Mouse (Mus musculus): Measurements from ENCODE around the gene Shisa5. TPM values are rescaled to one million over a fixed set of nuclear protein-coding genes. Genes with fewer than 3 reads are reported as not detected.
A peak's percentile ranks its signal among the peaks of the same experiment; 100 is the strongest.

The Shisa5 gene
- polyA plus RNA-seq, 1 experiment from 2014 or later = 42.0 TPM

- Histone ChIP-seq H3K27ac (replicated peaks) (0 out of 2 replicates have a peak overlapping the region, but pooled peaks have one; percentile 86), H3K4me1 (peaks cover 37% of the 10 kb centered on the region), H3K4me3 (no peak overlapping the region), H3K9me3 (no peaks in the 10 kb centered on the region), H3K27me3 (replicated peaks; ENCODE audit: low read depth, poor library complexity, severe bottlenecking) (no peaks in the 10 kb centered on the region), H3K36me3 (replicated peaks) (peaks cover 67% of the 10 kb centered on the region)
- no peak for DNase-seq (ENCODE audit: low spot score)
- WGBS = 94% methylated on average over 19 of the region's 19 CpGs
Observed at GRCm38 (mm10) chr9:109058006-109058765, 19.8 kb downstream of the Shisa5 start.

GRCm38 (mm10) chr9:109059136-109059903 is 21.0 kb downstream of the Shisa5 start, which contains the start of gene Trex1:
TSS of gene Trex1 (minus strand) at chr9:109059734.
- peaks cover 78% of the 10 kb centered on the region for H3K36me3 ChIP-seq (replicated peaks)

GRCm38 (mm10) chr9:109060184-109060897 is 22.0 kb downstream of the Shisa5 start:
- no peak overlapping the region for H3K4me3 ChIP-seq
- H3K36me3 ChIP-seq (replicated peaks) = peaks cover 88% of the 10 kb centered on the region
- no peaks in the 10 kb centered on the region for H3K9me3 ChIP-seq
- H3K27ac ChIP-seq (replicated peaks) = peak overlapping the region; percentile 86; the same call in 1 of the 2 replicates
- DNase-seq (ENCODE audit: low spot score) = no peak
- 89% methylated on average over 16 of the region's 16 CpGs for WGBS
- peaks cover 20% of the 10 kb centered on the region for H3K4me1 ChIP-seq
- H3K27me3 ChIP-seq (replicated peaks; ENCODE audit: low read depth, poor library complexity, severe bottlenecking) = no peaks in the 10 kb centered on the region

More at GRCm38 (mm10) chr9:109059136-109059903, 21.0 kb downstream of the Shisa5 start, which contains the start of gene Trex1:
- H3K27ac ChIP-seq (replicated peaks) = peak within 1 kb of the TSS; percentile 86
- 27% methylated on average over 15 of the region's 15 CpGs for WGBS
- no peaks in the 10 kb centered on the region for H3K9me3 ChIP-seq
- H3K4me1 ChIP-seq = peaks cover 30% of the 10 kb centered on the region
- no peaks in the 10 kb centered on the region for H3K27me3 ChIP-seq (replicated peaks; ENCODE audit: low read depth, poor library complexity, severe bottlenecking)
- peak; percentile 87 for DNase-seq (ENCODE audit: low spot score)
- peak within 1 kb of the TSS; percentile 48 for H3K4me3 ChIP-seq

GRCm38 (mm10) chr9:109060898-109061295 is 22.5 kb downstream of the Shisa5 start:
- H3K27me3 ChIP-seq (replicated peaks; ENCODE audit: low read depth, poor library complexity, severe bottlenecking) = no peaks in the 10 kb centered on the region
- H3K4me1 ChIP-seq = peaks cover 18% of the 10 kb centered on the region
- no peak overlapping the region for H3K4me3 ChIP-seq
- DNase-seq (ENCODE audit: low spot score) = no peak
- no peak overlapping the region for H3K27ac ChIP-seq (replicated peaks)
- H3K36me3 ChIP-seq (replicated peaks) = peaks cover 93% of the 10 kb centered on the region
- WGBS = 93% methylated on average over 5 of the region's 5 CpGs
- no peaks in the 10 kb centered on the region for H3K9me3 ChIP-seq

GRCm38 (mm10) chr9:109068095-109068735 is 29.9 kb downstream of the Shisa5 start:
- Histone ChIP-seq H3K36me3 (replicated peaks) (peaks cover 90% of the 10 kb centered on the region), H3K27ac (replicated peaks) (no peak overlapping the region), H3K4me1 (peaks cover 14% of the 10 kb centered on the region), H3K27me3 (replicated peaks; ENCODE audit: low read depth, poor library complexity, severe bottlenecking) (no peaks in the 10 kb centered on the region), H3K9me3 (no peaks in the 10 kb centered on the region), H3K4me3 (no peak overlapping the region)
- no peak for DNase-seq (ENCODE audit: low spot score)
- 95% methylated on average over 3 of the region's 3 CpGs for WGBS

- DNase-seq (ENCODE audit: low spot score) = peak; percentile 94
- Histone ChIP-seq H3K4me3 (peak within 1 kb of the TSS; percentile 71), H3K4me1 (peaks cover 24% of the 10 kb centered on the region), H3K36me3 (replicated peaks) (peaks cover 45% of the 10 kb centered on the region), H3K27ac (replicated peaks) (peak within 1 kb of the TSS; percentile 89), H3K27me3 (replicated peaks; ENCODE audit: low read depth, poor library complexity, severe bottlenecking) (no peaks in the 10 kb centered on the region), H3K9me3 (no peaks in the 10 kb centered on the region)
- under 1% methylated on average over 57 of the region's 57 CpGs for WGBS
Observed at GRCm38 (mm10) chr9:109073661-109074573, 35.6 kb downstream of the Shisa5 start, which contains the start of gene Atrip. TSS of gene Atrip (minus strand) at chr9:109074124.

GRCm38 (mm10) chr9:109080516-109080915 is 42.2 kb downstream of the Shisa5 start:
- H3K27me3 ChIP-seq (replicated peaks; ENCODE audit: low read depth, poor library complexity, severe bottlenecking) = no peaks in the 10 kb centered on the region
- no peaks in the 10 kb centered on the region for H3K9me3 ChIP-seq
- peaks cover 35% of the 10 kb centered on the region for H3K36me3 ChIP-seq (replicated peaks)
- DNase-seq (ENCODE audit: low spot score) = no peak
- WGBS = 95% methylated on average over 3 of the region's 3 CpGs
- no peak overlapping the region for H3K27ac ChIP-seq (replicated peaks)
- peak overlapping the region; percentile 87; the same call in 1 of the 2 replicates for H3K4me3 ChIP-seq
- H3K4me1 ChIP-seq = peaks cover 20% of the 10 kb centered on the region

- WGBS = 8% methylated on average over 11 of the region's 11 CpGs
- DNase-seq (ENCODE audit: low spot score) = no peak
- H3K4me1 ChIP-seq = peaks cover 20% of the 10 kb centered on the region
- H3K9me3 ChIP-seq = no peaks in the 10 kb centered on the region
- peaks cover 35% of the 10 kb centered on the region for H3K36me3 ChIP-seq (replicated peaks)
- H3K27ac ChIP-seq (replicated peaks) = peak overlapping the region; percentile 91
- peak overlapping the region; percentile 87 for H3K4me3 ChIP-seq
- H3K27me3 ChIP-seq (replicated peaks; ENCODE audit: low read depth, poor library complexity, severe bottlenecking) = no peaks in the 10 kb centered on the region
Observed at GRCm38 (mm10) chr9:109081749-109082123, 43.4 kb downstream of the Shisa5 start.

- H3K36me3 ChIP-seq (replicated peaks) = peaks cover 35% of the 10 kb centered on the region
- under 1% methylated on average over 37 of the region's 37 CpGs for WGBS
Observed at GRCm38 (mm10) chr9:109082124-109082800, 43.9 kb downstream of the Shisa5 start, which contains the start of the genes Ccdc51 and Tma7. TSS of gene Ccdc51 (plus strand) at chr9:109082493. TSS of gene Tma7 (minus strand) at chr9:109082587.

GRCm38 (mm10) chr9:109084922-109085321 is 46.6 kb downstream of the Shisa5 start:
- Histone ChIP-seq H3K4me1 (peaks cover 27% of the 10 kb centered on the region), H3K27ac (replicated peaks) (no peak overlapping the region), H3K4me3 (no peak overlapping the region), H3K9me3 (no peaks in the 10 kb centered on the region), H3K27me3 (replicated peaks; ENCODE audit: low read depth, poor library complexity, severe bottlenecking) (no peaks in the 10 kb centered on the region), H3K36me3 (replicated peaks) (peaks cover 15% of the 10 kb centered on the region)
- 17% methylated on average over 2 of the region's 2 CpGs for WGBS
- peak; percentile 53 for DNase-seq (ENCODE audit: low spot score)

More at GRCm38 (mm10) chr9:109082124-109082800, 43.9 kb downstream of the Shisa5 start, which contains the start of the genes Ccdc51 and Tma7:
- no peaks in the 10 kb centered on the region for H3K9me3 ChIP-seq
- peak within 1 kb of the TSS; percentile 91 for H3K27ac ChIP-seq (replicated peaks)
- H3K4me3 ChIP-seq = peak within 1 kb of the TSS; percentile 87
- peak; percentile 92 for DNase-seq (ENCODE audit: low spot score)
- peaks cover 20% of the 10 kb centered on the region for H3K4me1 ChIP-seq
- no peaks in the 10 kb centered on the region for H3K27me3 ChIP-seq (replicated peaks; ENCODE audit: low read depth, poor library complexity, severe bottlenecking)
